Mouse (Mus musculus) embryonic facial prominence, embryonic 13.5 days (tissue): Measurements from ENCODE around the gene Pcsk4. TPM values are rescaled to one million over a fixed set of nuclear protein-coding genes. Genes with fewer than 3 reads are reported as not detected.

ENCODE experiments used
- ATAC-seq: fragments of 200-750 bp; cut with Nextera tagmentation; 2 replicates; pipeline ENCODE4 v1.8.0; 2017; ENCODE audit warnings: low read depth; ENCODE audit not compliant: insufficient number of reproducible peaks, insufficient read depth, low FRiP score, low TSS enrichment
- H3K27ac ChIP-seq: fragments of 300-500 bp; sonication (generic); 2 replicates; pipeline ENCODE4 v1.5.1; 2015; ENCODE audit warnings: moderate library complexity, mild to moderate bottlenecking, inconsistent platforms
- H3K27me3 ChIP-seq: fragments of 300-500 bp; sonication (generic); 2 replicates; pipeline ENCODE4 v1.6.1; 2015; ENCODE audit warnings: mild to moderate bottlenecking, inconsistent platforms
- H3K36me3 ChIP-seq: fragments of 300-500 bp; sonication (generic); 2 replicates; pipeline ENCODE4 v1.6.1; 2015; ENCODE audit warnings: mild to moderate bottlenecking, inconsistent platforms
- H3K4me1 ChIP-seq: fragments of 300-500 bp; sonication (generic); 2 replicates; pipeline ENCODE4 v1.6.1; 2015; ENCODE audit warnings: inconsistent platforms
- H3K4me2 ChIP-seq: fragments of 300-500 bp; sonication (generic); 2 replicates; pipeline ENCODE4 v1.6.1; 2015; ENCODE audit warnings: moderate library complexity, mild to moderate bottlenecking, inconsistent platforms
- H3K4me3 ChIP-seq: fragments of 300-500 bp; sonication (generic); 2 replicates; pipeline ENCODE4 v1.5.1; 2015; ENCODE audit warnings: mild to moderate bottlenecking, inconsistent platforms
- H3K9ac ChIP-seq: fragments of 300-500 bp; sonication (generic); 2 replicates; pipeline ENCODE4 v1.6.1; 2015; ENCODE audit warnings: mild to moderate bottlenecking, inconsistent platforms
- H3K9me3 ChIP-seq: fragments of 300-500 bp; sonication (generic); 2 replicates; pipeline ENCODE4 v1.6.1; 2016; ENCODE audit warnings: inconsistent platforms
- WGBS: fragments of 180-500 bp; shearing (Covaris S2); methylation state at CpG from one replicate; pipeline ENCODE4 v1.1.7; 2015; ENCODE audit warnings: mixed read lengths; 5-methylcytosine and 5-hydroxymethylcytosine counted together
- polyA plus RNA-seq: library from polyadenylated mRNA; unstranded; fragments of >200 nt; fragmentation: Nextera tagmentation; extraction: Ambion mirVana; gene quantifications from 2 replicates; pipeline ENCODE4 v1.2.1, GENCODE M21; 2015

The Pcsk4 gene
- polyA plus RNA-seq, result 4.4 and 4.9 TPM in 2 replicates

DNA sequence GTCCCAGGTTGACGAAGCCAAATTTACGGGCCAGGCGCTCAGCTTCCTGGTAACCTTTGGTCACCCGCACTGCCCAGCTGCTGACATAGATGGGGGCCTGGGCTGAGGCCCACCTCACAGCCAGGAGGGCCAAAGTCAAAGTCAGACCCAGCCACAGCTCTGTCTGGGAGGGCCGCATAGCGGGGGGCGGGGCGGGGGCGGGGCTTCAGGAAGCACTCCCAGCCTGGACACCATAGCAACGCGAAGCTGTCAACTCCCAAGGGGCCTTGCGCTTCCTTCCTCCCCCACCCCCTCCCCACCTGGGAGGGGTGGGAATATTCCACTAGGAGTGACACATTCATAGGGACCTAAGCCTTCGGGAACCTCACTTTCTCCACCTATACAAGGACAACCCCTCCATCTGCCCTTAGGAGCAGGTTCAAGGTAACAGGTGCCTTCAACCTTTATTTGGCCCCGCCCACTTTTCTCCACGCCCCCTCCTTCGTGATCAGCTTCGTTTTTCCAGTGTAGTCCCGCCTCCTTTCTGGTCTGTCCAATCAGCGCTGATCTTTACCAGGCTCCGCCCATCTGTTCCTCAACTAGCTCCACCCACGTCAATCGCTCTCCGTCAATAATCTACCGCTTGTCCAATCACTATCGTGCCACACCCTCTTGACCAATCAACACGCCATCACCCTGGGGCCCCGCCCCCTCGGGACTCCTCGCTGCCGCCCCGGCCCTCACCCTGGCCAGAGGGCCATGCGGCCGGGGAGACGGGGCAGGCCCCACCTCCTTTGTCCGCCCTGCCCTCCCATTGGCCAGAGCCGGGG, at the start of gene Pcsk4, which contains the start of gene Reep6:
TSS of gene Pcsk4 (minus strand) at position 226 of the 809 bp plus-strand sequence.
TSS of gene Reep6 (plus strand) at position 681 of the 809 bp plus-strand sequence.
- 5% methylated on average over 35 of the region's 36 CpGs for WGBS
- H3K36me3 ChIP-seq, result no peaks in the 10 kb centered on the region
- peak; percentile 81 for ATAC-seq
- peak within 1 kb of the TSS; percentile 72 for H3K9ac ChIP-seq
- H3K9me3 ChIP-seq, result no peaks in the 10 kb centered on the region
- peaks cover 23% of the 10 kb centered on the region for H3K4me1 ChIP-seq
- peak within 1 kb of the TSS; percentile 54 for H3K4me3 ChIP-seq
- H3K27ac ChIP-seq, result no peak within 1 kb of the TSS
- H3K27me3 ChIP-seq, result peaks cover 25% of the 10 kb centered on the region
- H3K4me2 ChIP-seq, result peak within 1 kb of the TSS; percentile 94

- Histone ChIP-seq H3K27ac (no peak overlapping the region), H3K4me1 (peaks cover under 1% of the 10 kb centered on the region; the same call in 1 of the 2 replicates), H3K36me3 (peaks cover 32% of the 10 kb centered on the region), H3K4me2 (no peak overlapping the region), H3K4me3 (no peak overlapping the region), H3K27me3 (no peaks in the 10 kb centered on the region), H3K9me3 (no peaks in the 10 kb centered on the region), H3K9ac (no peak overlapping the region)
- 51% methylated on average over 10 of the region's 10 CpGs for WGBS
- ATAC-seq, result no peak
Measured at GRCm38 (mm10) chr10:80377716-80378115, 48.4 kb upstream of the Pcsk4 start.

DNA sequence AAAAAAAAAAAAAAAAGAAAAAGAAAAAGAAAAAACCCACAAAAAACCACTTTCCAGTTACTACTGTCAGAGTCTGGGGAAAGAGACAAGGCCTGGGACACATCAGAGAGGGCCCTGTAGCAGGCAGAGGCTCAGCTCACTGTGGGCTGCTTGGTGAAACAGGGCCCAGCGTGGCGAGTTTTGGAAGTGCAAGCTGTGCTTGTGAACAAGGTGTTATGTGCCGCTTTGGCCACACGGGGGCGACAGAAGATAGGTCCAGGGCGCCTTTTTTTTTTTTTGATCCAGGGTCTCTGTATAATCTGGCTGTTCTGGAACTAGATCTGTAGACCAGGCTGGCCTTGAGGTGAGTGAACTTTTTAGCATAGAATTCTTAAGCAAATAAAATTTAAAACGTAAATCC, 46.9 kb upstream of the Pcsk4 start:
- Histone ChIP-seq H3K4me3 (no peak overlapping the region), H3K27me3 (no peaks in the 10 kb centered on the region), H3K4me1 (peaks cover 12% of the 10 kb centered on the region), H3K4me2 (no peak overlapping the region), H3K9me3 (no peaks in the 10 kb centered on the region), H3K27ac (no peak overlapping the region), H3K36me3 (peaks cover 17% of the 10 kb centered on the region), H3K9ac (no peak overlapping the region)
- no peak for ATAC-seq
- WGBS, result 2% methylated on average over 7 of the region's 7 CpGs

DNA sequence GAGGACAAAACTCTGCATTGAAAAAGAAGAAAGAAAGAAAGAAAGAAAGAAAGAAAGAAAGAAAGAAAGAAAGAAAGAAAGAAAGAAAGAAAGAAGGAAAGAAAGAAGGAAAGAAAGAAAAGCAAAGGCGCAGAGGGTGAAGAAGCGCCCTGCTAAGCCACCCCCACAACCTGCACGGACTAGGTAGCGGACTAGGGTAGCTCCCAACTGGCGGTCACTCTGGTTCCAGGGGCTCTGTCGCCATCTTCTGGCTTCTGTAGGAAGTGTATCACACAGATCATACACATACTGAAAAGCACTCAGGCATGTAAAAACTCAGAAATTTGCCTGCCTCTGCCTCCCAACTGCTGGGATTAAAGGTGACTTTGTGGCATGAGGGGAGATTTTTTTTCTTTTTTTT, 44.8 kb upstream of the Pcsk4 start:
- Histone ChIP-seq H3K27me3 (no peaks in the 10 kb centered on the region), H3K4me2 (no peak overlapping the region), H3K27ac (no peak overlapping the region), H3K9me3 (no peaks in the 10 kb centered on the region), H3K4me3 (no peak overlapping the region), H3K9ac (no peak overlapping the region), H3K36me3 (no peaks in the 10 kb centered on the region), H3K4me1 (peaks cover 12% of the 10 kb centered on the region)
- 23% methylated on average over 6 of the region's 6 CpGs for WGBS
- no peak for ATAC-seq

- H3K4me3 ChIP-seq, result no peak overlapping the region
- WGBS, result 76% methylated on average over 6 of the region's 6 CpGs
- H3K4me2 ChIP-seq, result no peak overlapping the region
- H3K9ac ChIP-seq, result no peak overlapping the region
- H3K4me1 ChIP-seq, result peaks cover 12% of the 10 kb centered on the region
- H3K27me3 ChIP-seq, result no peaks in the 10 kb centered on the region; the same call in 1 of the 2 replicates
- H3K9me3 ChIP-seq, result peaks cover 4% of the 10 kb centered on the region; the same call in 1 of the 2 replicates
- ATAC-seq, result no peak
- H3K36me3 ChIP-seq, result no peaks in the 10 kb centered on the region
- no peak overlapping the region for H3K27ac ChIP-seq
Measured at GRCm38 (mm10) chr10:80372706-80373105, 43.4 kb upstream of the Pcsk4 start.

DNA sequence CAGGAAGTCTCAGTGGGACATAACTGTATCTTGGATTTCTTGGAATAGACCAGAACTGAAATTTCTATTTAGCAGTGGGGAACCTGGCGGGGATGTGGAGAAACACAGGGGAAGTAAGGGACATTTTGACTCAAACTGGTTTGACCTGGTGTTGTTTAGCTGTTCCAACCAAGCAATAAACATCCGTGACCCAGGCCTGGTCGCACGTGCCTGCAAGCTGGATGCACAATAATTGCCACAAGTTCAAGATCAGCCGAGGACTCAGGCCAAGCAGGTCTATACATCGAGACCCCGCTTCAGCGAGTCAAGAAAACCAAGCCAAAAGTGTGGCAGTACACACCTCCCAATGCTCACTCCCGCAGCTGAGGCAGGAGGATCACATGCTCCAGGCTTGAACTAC, 42.7 kb upstream of the Pcsk4 start:
- H3K9ac ChIP-seq, result peak overlapping the region; percentile 49; the same call in 1 of the 2 replicates
- no peaks in the 10 kb centered on the region for H3K36me3 ChIP-seq
- peak overlapping the region; percentile 79 for H3K27ac ChIP-seq
- peak overlapping the region; percentile 32; the same call in 1 of the 2 replicates for H3K4me3 ChIP-seq
- H3K9me3 ChIP-seq, result peaks cover 4% of the 10 kb centered on the region; the same call in 1 of the 2 replicates
- no peaks in the 10 kb centered on the region; the same call in 1 of the 2 replicates for H3K27me3 ChIP-seq
- H3K4me2 ChIP-seq, result peak overlapping the region; percentile 34
- no peak for ATAC-seq
- WGBS, result 52% methylated on average over 9 of the region's 9 CpGs
- H3K4me1 ChIP-seq, result peaks cover 12% of the 10 kb centered on the region

GRCm38 (mm10) chr10:80371411-80371966, 42.2 kb upstream of the Pcsk4 start:
- H3K4me1 ChIP-seq, result peaks cover 12% of the 10 kb centered on the region
- no peaks in the 10 kb centered on the region for H3K36me3 ChIP-seq
- H3K27me3 ChIP-seq, result no peaks in the 10 kb centered on the region; the same call in 1 of the 2 replicates
- ATAC-seq, result peak; percentile 81
- WGBS, result 4% methylated on average over 12 of the region's 12 CpGs
- H3K4me3 ChIP-seq, result peak overlapping the region; percentile 32
- peak overlapping the region; percentile 49; the same call in 1 of the 2 replicates for H3K9ac ChIP-seq
- peaks cover 4% of the 10 kb centered on the region; the same call in 1 of the 2 replicates for H3K9me3 ChIP-seq
- peak overlapping the region; percentile 79 for H3K27ac ChIP-seq
- H3K4me2 ChIP-seq, result peak overlapping the region; percentile 34

GRCm38 (mm10) chr10:80369995-80370747, 40.9 kb upstream of the Pcsk4 start:
- Histone ChIP-seq H3K9ac (no peak overlapping the region), H3K27ac (no peak overlapping the region), H3K4me1 (peaks cover 12% of the 10 kb centered on the region), H3K27me3 (peaks cover 7% of the 10 kb centered on the region; the same call in 1 of the 2 replicates), H3K9me3 (peaks cover 4% of the 10 kb centered on the region; the same call in 1 of the 2 replicates), H3K4me3 (no peak overlapping the region), H3K36me3 (no peaks in the 10 kb centered on the region), H3K4me2 (no peak overlapping the region)
- 81% methylated on average over 21 of the region's 21 CpGs for WGBS
- no peak for ATAC-seq

DNA sequence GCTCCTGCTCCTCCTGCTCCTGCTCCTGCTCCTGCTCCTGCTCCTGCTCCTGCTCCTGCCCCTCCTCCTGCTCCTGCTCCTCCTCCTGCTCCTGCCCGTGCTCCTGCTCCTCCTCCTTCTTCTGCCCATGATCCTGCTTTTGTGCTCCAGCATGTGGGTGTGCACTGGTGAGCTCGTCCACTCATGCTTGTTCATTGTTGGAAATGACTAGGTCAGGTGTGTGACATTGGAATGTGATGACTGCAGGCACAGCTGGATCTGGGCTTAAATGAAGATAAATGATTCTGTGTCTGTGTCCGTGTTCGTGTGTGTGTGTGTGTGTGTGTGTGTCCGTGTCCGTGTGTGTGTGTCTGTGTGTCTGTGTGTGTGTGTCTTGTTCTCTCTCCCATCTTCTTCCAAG, 39.1 kb upstream of the Pcsk4 start:
- Histone ChIP-seq H3K27ac (no peak overlapping the region), H3K27me3 (peaks cover 23% of the 10 kb centered on the region), H3K4me1 (peaks cover 12% of the 10 kb centered on the region), H3K9ac (no peak overlapping the region), H3K4me2 (no peak overlapping the region), H3K9me3 (peaks cover 4% of the 10 kb centered on the region; the same call in 1 of the 2 replicates), H3K4me3 (no peak overlapping the region), H3K36me3 (no peaks in the 10 kb centered on the region)
- WGBS, result 85% methylated on average over 6 of the region's 6 CpGs
- no peak for ATAC-seq

GRCm38 (mm10) chr10:80367954-80368353, 38.7 kb upstream of the Pcsk4 start:
- ATAC-seq, result no peak
- Histone ChIP-seq H3K27ac (no peak overlapping the region), H3K4me2 (no peak overlapping the region), H3K4me3 (no peak overlapping the region), H3K4me1 (peaks cover 12% of the 10 kb centered on the region), H3K27me3 (peaks cover 24% of the 10 kb centered on the region), H3K9me3 (peaks cover 4% of the 10 kb centered on the region; the same call in 1 of the 2 replicates), H3K9ac (no peak overlapping the region), H3K36me3 (no peaks in the 10 kb centered on the region)
- WGBS, result 65% methylated on average over 5 of the region's 5 CpGs

GRCm38 (mm10) chr10:80365736-80366135, 36.4 kb upstream of the Pcsk4 start:
- 55% methylated on average over 6 of the region's 6 CpGs for WGBS
- H3K4me3 ChIP-seq, result no peak overlapping the region
- no peak overlapping the region for H3K9ac ChIP-seq
- peaks cover 34% of the 10 kb centered on the region for H3K27me3 ChIP-seq
- no peak overlapping the region for H3K4me2 ChIP-seq
- H3K9me3 ChIP-seq, result peaks cover 4% of the 10 kb centered on the region; the same call in 1 of the 2 replicates
- no peaks in the 10 kb centered on the region for H3K4me1 ChIP-seq
- no peak overlapping the region for H3K27ac ChIP-seq
- no peak for ATAC-seq
- H3K36me3 ChIP-seq, result no peaks in the 10 kb centered on the region
